Mouse (Mus musculus) naive thymus-derived CD4-positive, alpha-beta T cell, adult 5 months (primary cell): Measurements from ENCODE around the gene Mcoln1. TPM values are rescaled to one million over a fixed set of nuclear protein-coding genes. Genes with fewer than 3 reads are reported as not detected.

ENCODE experiments used
- polyA plus RNA-seq: library from polyadenylated mRNA; unstranded; fragments of 100-300 nt; shearing (Covaris generic); gene quantifications from one replicate; pipeline ENCODE4 v1.2.1, GENCODE M21; 2017

The Mcoln1 gene
- 131 TPM for polyA plus RNA-seq

GRCm38 (mm10) chr8:3500235-3501090, at the start of gene Mcoln1:
Gene Mcoln1, plus strand, starts transcription at chr8:3500457.

GRCm38 (mm10) chr8:3467006-3467885, 33.0 kb upstream of the Mcoln1 start, which contains the start of gene Pex11g:
Gene Pex11g, minus strand, starts transcription at chr8:3467680.

GRCm38 (mm10) chr8:3470562-3470961, 29.7 kb upstream of the Mcoln1 start, which contains the start of gene Tex45:
Gene Tex45, plus strand, starts transcription at chr8:3470862.

GRCm38 (mm10) chr8:3492901-3493844, 7.1 kb upstream of the Mcoln1 start, which contains the start of gene Zfp358:
Gene Zfp358, plus strand, starts transcription at chr8:3493138.

GRCm38 (mm10) chr8:3515260-3515671, 15.0 kb downstream of the Mcoln1 start, which contains the start of gene Pnpla6:
Gene Pnpla6, plus strand, starts transcription at chr8:3515384.

Other genes starting within 250 kb of the Mcoln1 start
- 44.0 TPM for gene Insr, start 220.8 kb upstream of the Mcoln1 start, polyA plus RNA-seq
- gene A430078G23Rik, start 147.0 kb upstream of the Mcoln1 start, polyA plus RNA-seq, result 167 TPM
- gene Arhgef18, start 107.5 kb upstream of the Mcoln1 start, polyA plus RNA-seq, result 127 TPM
- gene Pex11g, start 32.8 kb upstream of the Mcoln1 start, polyA plus RNA-seq, result 2.6 TPM
- not detected for gene Tex45, start 29.6 kb upstream of the Mcoln1 start, polyA plus RNA-seq
- 3.8 TPM for gene Zfp358, start 7.3 kb upstream of the Mcoln1 start, polyA plus RNA-seq
- 27.4 TPM for gene Pnpla6, start 14.9 kb downstream of the Mcoln1 start, polyA plus RNA-seq
- not detected for gene C330021F23Rik, start 67.5 kb downstream of the Mcoln1 start, polyA plus RNA-seq
- not detected for gene Camsap3, start 86.8 kb downstream of the Mcoln1 start, polyA plus RNA-seq
- 121 TPM for gene Xab2, start 120.9 kb downstream of the Mcoln1 start, polyA plus RNA-seq
- 67.6 TPM for gene Pet100, start 121.1 kb downstream of the Mcoln1 start, polyA plus RNA-seq
- not detected for gene Pcp2, start 125.1 kb downstream of the Mcoln1 start, polyA plus RNA-seq
- gene Stxbp2, start 130.5 kb downstream of the Mcoln1 start, polyA plus RNA-seq, result 200 TPM
- not detected for gene Retn, start 155.3 kb downstream of the Mcoln1 start, polyA plus RNA-seq
- not detected for gene Mcemp1, start 165.3 kb downstream of the Mcoln1 start, polyA plus RNA-seq
- not detected for gene Fcor, start 171.9 kb downstream of the Mcoln1 start, polyA plus RNA-seq
- 19.1 TPM for gene Trappc5, start 175.8 kb downstream of the Mcoln1 start, polyA plus RNA-seq
- not detected for gene Fcer2a, start 193.7 kb downstream of the Mcoln1 start, polyA plus RNA-seq
- not detected for gene Clec4g, start 220.2 kb downstream of the Mcoln1 start, polyA plus RNA-seq
- gene Cd209a, start 248.5 kb downstream of the Mcoln1 start, polyA plus RNA-seq, result not detected